In the genomic region with DNA sequence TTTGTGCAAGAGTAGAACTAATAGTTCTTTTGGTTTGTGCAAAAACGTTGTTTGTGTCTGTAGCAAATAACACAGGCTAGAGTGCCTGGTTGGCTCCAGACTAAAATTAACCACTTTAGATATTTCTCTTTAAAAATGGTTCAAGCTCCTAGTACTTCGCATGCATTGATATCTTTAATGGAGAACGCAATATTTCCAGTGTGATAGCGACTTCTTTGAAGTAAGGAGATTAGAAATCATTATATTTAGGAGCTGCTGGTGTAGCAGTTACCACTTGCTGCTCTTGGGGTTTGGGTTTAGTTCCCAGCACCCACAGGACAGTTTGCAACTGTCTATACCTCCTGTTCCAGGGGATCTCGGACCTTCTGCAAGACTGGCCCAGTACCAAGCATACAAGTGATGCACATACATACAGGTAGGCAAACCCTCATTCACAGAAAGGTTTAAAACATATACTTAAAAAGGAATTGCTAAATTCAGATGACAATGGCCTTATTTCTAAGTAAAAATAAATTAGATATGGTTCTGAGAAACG, we compare ENCODE assay signal across 7 mouse cellular contexts. TPM values are rescaled to one million over a fixed set of nuclear protein-coding genes. Genes with fewer than 3 reads are reported as not detected.
DNase-seq lines count a peak whose midpoint lies in the region; ATAC-seq lines count a peak whose summit lies in the region.

No protein-coding gene starts in this region.

- H3K27me3 ChIP-seq in megakaryocyte, embryonic 14.5 days (replicated peaks): no peaks in the 10 kb centered on the region
- no peaks in the 10 kb centered on the region for H3K27me3 ChIP-seq in embryonic facial prominence, embryonic 13.5 days
- no peaks in the 10 kb centered on the region for H3K27me3 ChIP-seq in limb, embryonic 12.5 days
- H3K27me3 ChIP-seq in stomach, embryonic 14.5 days (ENCODE audit: control insufficient read depth, insufficient read depth, low read length): no peaks in the 10 kb centered on the region

- no peak for ATAC-seq in megakaryocyte, adult 5-6 weeks (ENCODE audit: poor library complexity, severe bottlenecking)
- ATAC-seq in embryonic facial prominence, embryonic 13.5 days (ENCODE audit: insufficient number of reproducible peaks, insufficient read depth, low FRiP score, low TSS enrichment, low read depth): no peak
- no peak for ATAC-seq in limb, embryonic 12.5 days (ENCODE audit: insufficient number of reproducible peaks, insufficient read depth, low FRiP score, low TSS enrichment, low read depth)
- ATAC-seq in stomach, embryonic 14.5 days (ENCODE audit: insufficient number of reproducible peaks, insufficient read depth, low FRiP score, low read depth): no peak

- H3K4me2 ChIP-seq in embryonic facial prominence, embryonic 13.5 days: peak overlapping the region; percentile 96
- H3K4me2 ChIP-seq in limb, embryonic 12.5 days: peak overlapping the region; percentile 92
- H3K4me2 ChIP-seq in stomach, embryonic 14.5 days (replicated peaks; ENCODE audit: low read depth, low read length): peak overlapping the region; percentile 98

- H3K9me3 ChIP-seq in megakaryocyte, embryonic 14.5 days: no peaks in the 10 kb centered on the region
- no peaks in the 10 kb centered on the region for H3K9me3 ChIP-seq in embryonic facial prominence, embryonic 13.5 days
- no peaks in the 10 kb centered on the region for H3K9me3 ChIP-seq in limb, embryonic 12.5 days
- H3K9me3 ChIP-seq in stomach, embryonic 14.5 days (ENCODE audit: control insufficient read depth, low read depth, low read length): no peaks in the 10 kb centered on the region

- H3K9ac ChIP-seq in embryonic facial prominence, embryonic 13.5 days: 0 out of 2 replicates have a peak overlapping the region, but pooled peaks have one; percentile 16
- H3K9ac ChIP-seq in limb, embryonic 12.5 days (replicated peaks): no peak overlapping the region
- no peak overlapping the region for H3K9ac ChIP-seq in stomach, embryonic 14.5 days (replicated peaks; ENCODE audit: low read depth, low read length)

- intact Hi-C loops in left cerebral cortex, postnatal 4 days (cut with DNase I): no loop called here

- WGBS in embryonic facial prominence, embryonic 13.5 days: 37% methylated on average over 6 of the region's 6 CpGs
- 47% methylated on average over 6 of the region's 6 CpGs for WGBS in limb, embryonic 12.5 days
- 41% methylated on average over 6 of the region's 6 CpGs for WGBS in stomach, embryonic 14.5 days

- peak overlapping the region; percentile 97 for H3K27ac ChIP-seq in embryonic facial prominence, embryonic 13.5 days
- H3K27ac ChIP-seq in limb, embryonic 12.5 days: peak overlapping the region; percentile 99
- peak overlapping the region; percentile 97; the same call in 1 of the 2 replicates for H3K27ac ChIP-seq in stomach, embryonic 14.5 days (ENCODE audit: low read length)

- H3K4me1 ChIP-seq in megakaryocyte, embryonic 14.5 days: peaks cover 67% of the 10 kb centered on the region
- peaks cover 42% of the 10 kb centered on the region for H3K4me1 ChIP-seq in embryonic facial prominence, embryonic 13.5 days
- peaks cover 38% of the 10 kb centered on the region for H3K4me1 ChIP-seq in limb, embryonic 12.5 days (replicated peaks)
- H3K4me1 ChIP-seq in stomach, embryonic 14.5 days (ENCODE audit: control insufficient read depth, insufficient read depth, low read length): peaks cover 13% of the 10 kb centered on the region; the same call in 1 of the 2 replicates

- DNase-seq in layer of hippocampus, postnatal 36 days: no peak
- DNase-seq in left cerebral cortex, postnatal 4 days: no peak

- H3K36me3 ChIP-seq in megakaryocyte, embryonic 14.5 days (replicated peaks; ENCODE audit: low read length): no peaks in the 10 kb centered on the region
- no peaks in the 10 kb centered on the region for H3K36me3 ChIP-seq in embryonic facial prominence, embryonic 13.5 days
- no peaks in the 10 kb centered on the region for H3K36me3 ChIP-seq in limb, embryonic 12.5 days
- H3K36me3 ChIP-seq in stomach, embryonic 14.5 days (ENCODE audit: control insufficient read depth, insufficient read depth, low read length): no peaks in the 10 kb centered on the region

- peak overlapping the region; percentile 92 for H3K4me3 ChIP-seq in megakaryocyte, embryonic 14.5 days (replicated peaks)
- peak overlapping the region; percentile 68 for H3K4me3 ChIP-seq in embryonic facial prominence, embryonic 13.5 days
- H3K4me3 ChIP-seq in limb, embryonic 12.5 days (replicated peaks): peak overlapping the region; percentile 59; the same call in 1 of the 2 replicates
- H3K4me3 ChIP-seq in stomach, embryonic 14.5 days (ENCODE audit: low read depth, low read length): peak overlapping the region; percentile 65

RNA-seq across cellular contexts. Expression of a gene that starts 0.7 kb away (rescaled TPM):
- polyA plus RNA-seq in megakaryocyte, embryonic 14.5 days (2012; ENCODE audit: insufficient read depth, low replicate concordance): 3.0 TPM in 1 of 2 replicates, not detected in the other
- total RNA-seq in megakaryocyte, adult 5-6 weeks (2015): 792 and 803 TPM in 2 replicates
- 2,001 and 2,565 TPM in 2 replicates for total RNA-seq in megakaryocyte, adult 5-6 weeks (2017)
- 30.2 and 32.9 TPM in 2 replicates for polyA plus RNA-seq in embryonic facial prominence, embryonic 13.5 days (2015; fragmentation: Nextera tagmentation; extraction: Ambion mirVana)
- 40.4 and 49.4 TPM in 2 replicates for polyA plus RNA-seq in limb, embryonic 12.5 days (2016; fragmentation: Nextera tagmentation; extraction: Ambion mirVana)
- polyA plus RNA-seq in stomach, embryonic 14.5 days (2014; fragmentation: Nextera tagmentation; extraction: Ambion mirVana): 14.8 and 20.1 TPM in 2 replicates
- 1 to 10 TPM; 6.4 to 8.5 TPM for total RNA-seq in layer of hippocampus, postnatal 36 days (2021)
- total RNA-seq in left cerebral cortex, postnatal 4 days (2021): 10 to 100 TPM; 55.3 to 56.6 TPM

RNA-seq across cellular contexts. Expression of a gene that starts 2.1 kb away (rescaled TPM):
- polyA plus RNA-seq in megakaryocyte, embryonic 14.5 days (2012; ENCODE audit: insufficient read depth, low replicate concordance): 50.5 and 69.6 TPM in 2 replicates
- 290 and 369 TPM in 2 replicates for total RNA-seq in megakaryocyte, adult 5-6 weeks (2015)
- 211 and 245 TPM in 2 replicates for total RNA-seq in megakaryocyte, adult 5-6 weeks (2017)
- 128 and 155 TPM in 2 replicates for polyA plus RNA-seq in embryonic facial prominence, embryonic 13.5 days (2015; fragmentation: Nextera tagmentation; extraction: Ambion mirVana)
- polyA plus RNA-seq in limb, embryonic 12.5 days (2016; fragmentation: Nextera tagmentation; extraction: Ambion mirVana): 163 and 202 TPM in 2 replicates
- 166 and 187 TPM in 2 replicates for polyA plus RNA-seq in stomach, embryonic 14.5 days (2014; fragmentation: Nextera tagmentation; extraction: Ambion mirVana)
- total RNA-seq in layer of hippocampus, postnatal 36 days (2021): 10 to 100 TPM; 56.6 to 72.6 TPM
- 100 to 1,000 TPM; 145 to 150 TPM for total RNA-seq in left cerebral cortex, postnatal 4 days (2021)

RNA-seq across cellular contexts. Expression of a gene that starts 5.9 kb away (rescaled TPM):
- polyA plus RNA-seq in megakaryocyte, embryonic 14.5 days (2012; ENCODE audit: insufficient read depth, low replicate concordance): 22.2 and 79.5 TPM in 2 replicates
- 5.6 TPM in 1 of 2 replicates, not detected in the other for total RNA-seq in megakaryocyte, adult 5-6 weeks (2015)
- 740 and 806 TPM in 2 replicates for total RNA-seq in megakaryocyte, adult 5-6 weeks (2017)
- polyA plus RNA-seq in embryonic facial prominence, embryonic 13.5 days (2015; fragmentation: Nextera tagmentation; extraction: Ambion mirVana): 10.9 and 15.4 TPM in 2 replicates
- polyA plus RNA-seq in limb, embryonic 12.5 days (2016; fragmentation: Nextera tagmentation; extraction: Ambion mirVana): 16.8 and 19.0 TPM in 2 replicates
- polyA plus RNA-seq in stomach, embryonic 14.5 days (2014; fragmentation: Nextera tagmentation; extraction: Ambion mirVana): 11.4 TPM in 1 of 2 replicates, not detected in the other
- 1 to 10 TPM in 1 of 2 experiments, not detected in 1; 2.6 TPM for total RNA-seq in layer of hippocampus, postnatal 36 days (2021)
- 10 to 100 TPM; 13.0 to 15.8 TPM for total RNA-seq in left cerebral cortex, postnatal 4 days (2021)

RNA-seq across cellular contexts. Expression of a gene that starts 6.2 kb away (rescaled TPM):
- polyA plus RNA-seq in megakaryocyte, embryonic 14.5 days (2012; ENCODE audit: insufficient read depth, low replicate concordance): 4.6 and 20.3 TPM in 2 replicates
- total RNA-seq in megakaryocyte, adult 5-6 weeks (2015): 15.3 and 29.2 TPM in 2 replicates
- 50.7 and 60.8 TPM in 2 replicates for total RNA-seq in megakaryocyte, adult 5-6 weeks (2017)
- 0.72 and 1.7 TPM in 2 replicates for polyA plus RNA-seq in embryonic facial prominence, embryonic 13.5 days (2015; fragmentation: Nextera tagmentation; extraction: Ambion mirVana)
- 1.5 and 3.9 TPM in 2 replicates for polyA plus RNA-seq in limb, embryonic 12.5 days (2016; fragmentation: Nextera tagmentation; extraction: Ambion mirVana)
- polyA plus RNA-seq in stomach, embryonic 14.5 days (2014; fragmentation: Nextera tagmentation; extraction: Ambion mirVana): 1.4 and 1.8 TPM in 2 replicates
- total RNA-seq in layer of hippocampus, postnatal 36 days (2021): 10 to 100 TPM in 1 of 2 experiments, 1 to 10 TPM in 1; 7.8 to 11.4 TPM
- total RNA-seq in left cerebral cortex, postnatal 4 days (2021): 10 to 100 TPM; 41.6 to 49.7 TPM

RNA-seq across cellular contexts. Expression of a gene that starts 27.2 kb away (rescaled TPM):
- polyA plus RNA-seq in megakaryocyte, embryonic 14.5 days (2012; ENCODE audit: insufficient read depth, low replicate concordance): 7.1 TPM in 1 of 2 replicates, not detected in the other
- 318 and 331 TPM in 2 replicates for total RNA-seq in megakaryocyte, adult 5-6 weeks (2015)
- total RNA-seq in megakaryocyte, adult 5-6 weeks (2017): 1,434 and 1,651 TPM in 2 replicates
- 6.2 and 6.6 TPM in 2 replicates for polyA plus RNA-seq in embryonic facial prominence, embryonic 13.5 days (2015; fragmentation: Nextera tagmentation; extraction: Ambion mirVana)
- 8.0 and 9.8 TPM in 2 replicates for polyA plus RNA-seq in limb, embryonic 12.5 days (2016; fragmentation: Nextera tagmentation; extraction: Ambion mirVana)
- polyA plus RNA-seq in stomach, embryonic 14.5 days (2014; fragmentation: Nextera tagmentation; extraction: Ambion mirVana): 3.1 and 5.0 TPM in 2 replicates
- 10 to 100 TPM in 1 of 2 experiments, 1 to 10 TPM in 1; 5.4 to 10.8 TPM for total RNA-seq in layer of hippocampus, postnatal 36 days (2021)
- 10 to 100 TPM; 57.6 to 68.8 TPM for total RNA-seq in left cerebral cortex, postnatal 4 days (2021)
